9 mouse cellular contexts compared by ENCODE assay signal in genomic region chrX:94635961-94636563, GRCm38 (mm10). TPM values are rescaled to one million over a fixed set of nuclear protein-coding genes. Genes with fewer than 3 reads are reported as not detected.
DNase-seq lines count a peak whose midpoint lies in the region; ATAC-seq and TF ChIP-seq lines count a peak whose summit lies in the region.
"Had no signal": no experiment of that assay in that cellular context is flagged by ENCODE, and none has a peak within 500 bp of the region (broad histone marks: within the 10 kb centered on the region; RNA-seq: fewer than 3 reads in every experiment).

Gspt2 (plus strand) TSS chrX:94636069.

- WGBS in thymus, adult 2 months: 4% methylated on average over 45 of the region's 53 CpGs
- WGBS in embryonic facial prominence, embryonic 10.5 days: 21% methylated on average over 53 of the region's 53 CpGs
- WGBS in limb, embryonic 14.5 days: 28% methylated on average over 47 of the region's 53 CpGs
- WGBS in midbrain, embryonic 14.5 days: 18% methylated on average over 53 of the region's 53 CpGs
- 15% methylated on average over 50 of the region's 53 CpGs for WGBS in stomach, embryonic 16.5 days

- ATAC-seq in limb, embryonic 14.5 days (ENCODE audit: low FRiP score, low read depth): peak; percentile 87
- peak; percentile 92 for ATAC-seq in midbrain, embryonic 14.5 days (ENCODE audit: low FRiP score, low TSS enrichment)
- peak; percentile 53 for ATAC-seq in stomach, embryonic 16.5 days (ENCODE audit: insufficient read depth, low FRiP score)

- peak within 1 kb of the TSS; percentile 48 for H3K4me2 ChIP-seq in limb, embryonic 14.5 days (replicated peaks; ENCODE audit: low read depth, low read length, severe bottlenecking)
- H3K4me2 ChIP-seq in midbrain, embryonic 14.5 days (ENCODE audit: low read length): peak within 1 kb of the TSS; percentile 58
- H3K4me2 ChIP-seq in stomach, embryonic 16.5 days (ENCODE audit: low read depth, low read length): peak within 1 kb of the TSS; percentile 55

- H3K27ac ChIP-seq in thymus, adult 2 months (ENCODE audit: control insufficient read depth, insufficient read depth, low read length): no peak within 1 kb of the TSS
- H3K27ac ChIP-seq in embryonic facial prominence, embryonic 10.5 days (replicated peaks): peak within 1 kb of the TSS; percentile 82
- peak within 1 kb of the TSS; percentile 52; the same call in 1 of the 2 replicates for H3K27ac ChIP-seq in limb, embryonic 14.5 days (replicated peaks; ENCODE audit: low read depth, low read length)
- peak within 1 kb of the TSS; percentile 78 for H3K27ac ChIP-seq in midbrain, embryonic 14.5 days (replicated peaks; ENCODE audit: low read depth, low read length)
- no peak within 1 kb of the TSS for H3K27ac ChIP-seq in stomach, embryonic 16.5 days (ENCODE audit: low read length)

- no peaks in the 10 kb centered on the region for H3K9me3 ChIP-seq in embryonic facial prominence, embryonic 10.5 days
- H3K9me3 ChIP-seq in limb, embryonic 14.5 days (ENCODE audit: control insufficient read depth, low read length): no peaks in the 10 kb centered on the region
- H3K9me3 ChIP-seq in midbrain, embryonic 14.5 days (ENCODE audit: control insufficient read depth, low read length): no peaks in the 10 kb centered on the region
- H3K9me3 ChIP-seq in stomach, embryonic 16.5 days (replicated peaks; ENCODE audit: control insufficient read depth, low read length): no peaks in the 10 kb centered on the region
- H3K9me3 ChIP-seq: G1E had no signal

- no peaks in the 10 kb centered on the region for H3K36me3 ChIP-seq in thymus, adult 2 months (ENCODE audit: control insufficient read depth, insufficient read depth, low read length)
- H3K36me3 ChIP-seq in embryonic facial prominence, embryonic 10.5 days (replicated peaks): 0 out of 2 replicates have a peak, but pooled peaks cover 3% of the 10 kb centered on the region
- H3K36me3 ChIP-seq in limb, embryonic 14.5 days (ENCODE audit: control insufficient read depth, insufficient read depth, low read length): no peaks in the 10 kb centered on the region
- no peaks in the 10 kb centered on the region for H3K36me3 ChIP-seq in midbrain, embryonic 14.5 days (ENCODE audit: control insufficient read depth, insufficient read depth, low read length)
- H3K36me3 ChIP-seq in stomach, embryonic 16.5 days (ENCODE audit: control insufficient read depth, insufficient read depth, low read length): no peaks in the 10 kb centered on the region
- H3K36me3 ChIP-seq: G1E had no signal

- H3K4me1 ChIP-seq in thymus, adult 2 months (replicated peaks; ENCODE audit: control insufficient read depth, insufficient read depth, low read length): no peaks in the 10 kb centered on the region
- H3K4me1 ChIP-seq in embryonic facial prominence, embryonic 10.5 days: peaks cover 11% of the 10 kb centered on the region; the same call in 1 of the 2 replicates
- H3K4me1 ChIP-seq in limb, embryonic 14.5 days (ENCODE audit: control insufficient read depth, insufficient read depth, low read length): no peaks in the 10 kb centered on the region; the same call in 1 of the 2 replicates
- H3K4me1 ChIP-seq in midbrain, embryonic 14.5 days (ENCODE audit: control insufficient read depth, insufficient read depth, low read length): peaks cover 11% of the 10 kb centered on the region; the same call in 1 of the 2 replicates
- no peaks in the 10 kb centered on the region for H3K4me1 ChIP-seq in stomach, embryonic 16.5 days (ENCODE audit: control insufficient read depth, insufficient read depth, low read length)

- no peak for TF ChIP-seq POLR2A in thymus, adult 2 months (IDR thresholded peaks at IDR 0.05; ENCODE audit: control insufficient read depth, extremely low read depth, insufficient read depth, low read length, poor library complexity)
- 0 out of 2 replicates have a peak, but pooled peaks have one; percentile 35 for TF ChIP-seq POLR2A in limb, embryonic 14.5 days (IDR thresholded peaks at IDR 0.05; ENCODE audit: borderline replicate concordance, extremely low read depth, insufficient read depth, insufficient read length)

- peak; percentile 1 for DNase-seq in thymus, adult 2 months
- no peak for DNase-seq in thymus, postnatal 0 days (ENCODE audit: low spot score)
- peak; percentile 77 for DNase-seq in embryonic facial prominence, embryonic 10.5 days (ENCODE audit: low spot score)
- DNase-seq in heart, adult 8-10 months (ENCODE audit: low spot score): peak; percentile 9
- DNase-seq in kidney, adult 8-10 months: peak; percentile 8 to 12
- DNase-seq in limb, embryonic 14.5 days (ENCODE audit: low spot score): peak; percentile 61
- peak; percentile 82 for DNase-seq in midbrain, embryonic 14.5 days

- peak within 1 kb of the TSS; percentile 70 for H3K9ac ChIP-seq in limb, embryonic 14.5 days (ENCODE audit: low read depth, low read length, severe bottlenecking)
- H3K9ac ChIP-seq in midbrain, embryonic 14.5 days (replicated peaks; ENCODE audit: low read length): peak within 1 kb of the TSS; percentile 70
- H3K9ac ChIP-seq in stomach, embryonic 16.5 days (ENCODE audit: low read length): peak within 1 kb of the TSS; percentile 76

- H3K27me3 ChIP-seq in thymus, adult 2 months (ENCODE audit: control insufficient read depth, insufficient read depth, low read length): peaks cover 6% of the 10 kb centered on the region; the same call in 1 of the 2 replicates
- peaks cover 66% of the 10 kb centered on the region for H3K27me3 ChIP-seq in embryonic facial prominence, embryonic 10.5 days (replicated peaks; ENCODE audit: low read depth, poor library complexity, severe bottlenecking)
- no peaks in the 10 kb centered on the region for H3K27me3 ChIP-seq in limb, embryonic 14.5 days (ENCODE audit: control insufficient read depth, insufficient read depth, low read length)
- H3K27me3 ChIP-seq in midbrain, embryonic 14.5 days (ENCODE audit: control insufficient read depth, insufficient read depth, low read length): no peaks in the 10 kb centered on the region
- peaks cover 3% of the 10 kb centered on the region; the same call in 1 of the 2 replicates for H3K27me3 ChIP-seq in stomach, embryonic 16.5 days (ENCODE audit: control insufficient read depth, insufficient read depth, low read length)

- H3K4me3 ChIP-seq in thymus, adult 2 months (ENCODE audit: control insufficient read depth, insufficient read depth, low read length): peak within 1 kb of the TSS; percentile 35
- peak within 1 kb of the TSS; percentile 71 for H3K4me3 ChIP-seq in embryonic facial prominence, embryonic 10.5 days
- peak within 1 kb of the TSS; percentile 54 for H3K4me3 ChIP-seq in limb, embryonic 14.5 days (replicated peaks; ENCODE audit: low read length)
- H3K4me3 ChIP-seq in midbrain, embryonic 14.5 days (replicated peaks; ENCODE audit: low read depth, low read length): peak within 1 kb of the TSS; percentile 59
- peak within 1 kb of the TSS; percentile 63 for H3K4me3 ChIP-seq in stomach, embryonic 16.5 days (replicated peaks; ENCODE audit: low read length)

- TF ChIP-seq CTCF in thymus, adult 2 months (IDR thresholded peaks at IDR 0.05; ENCODE audit: borderline replicate concordance, control insufficient read depth, extremely low read depth, insufficient read depth, low read length, poor library complexity): no peak

RNA-seq across cellular contexts. Expression of gene Gspt2, which starts in this region (rescaled TPM):
- 0.61 and 0.88 TPM in 2 replicates for polyA plus RNA-seq in thymus, adult 2 months (2012; rRNA removed)
- 0.96 and 0.99 TPM in 2 replicates for polyA plus RNA-seq in thymus, postnatal 0 days (2015; fragmentation: Nextera tagmentation; extraction: Ambion mirVana)
- polyA plus RNA-seq in embryonic facial prominence, embryonic 10.5 days (2016; fragmentation: Nextera tagmentation; extraction: Ambion mirVana): 8.4 and 9.0 TPM in 2 replicates
- under 1 TPM; 0.28 to 0.87 (median 0.56) TPM for total RNA-seq in heart, adult 8-10 months (2022)
- 9.4 and 11.2 TPM in 2 replicates for polyA plus RNA-seq in limb, embryonic 14.5 days (2012; rRNA removed)
- 5.2 and 6.9 TPM in 2 replicates for polyA plus RNA-seq in limb, embryonic 14.5 days (2014; fragmentation: Nextera tagmentation; extraction: Ambion mirVana)
- 19.8 and 24.3 TPM in 2 replicates for polyA plus RNA-seq in midbrain, embryonic 14.5 days (2014; fragmentation: Nextera tagmentation; extraction: Ambion mirVana)
- polyA plus RNA-seq in stomach, embryonic 16.5 days (2015; fragmentation: Nextera tagmentation; extraction: Ambion mirVana): 4.7 and 5.5 TPM in 2 replicates
- total RNA-seq: G1E had no signal
- polyA plus RNA-seq: G1E had no signal

Comparison
In these comparisons a context has a peak if more than half of its experiments do, and no peak if none do; other contexts are left out.
1. Peak in DNase-seq and H3K4me3 ChIP-seq in thymus, adult 2 months; RNA of the gene not detected or under 1 TPM.
2. Peak in DNase-seq in heart, adult 8-10 months; RNA of the gene not detected or under 1 TPM.
3. H3K27ac ChIP-seq: peak in embryonic facial prominence, embryonic 10.5 days (single experiment), limb, embryonic 14.5 days (single experiment) and midbrain, embryonic 14.5 days (single experiment); none in thymus, adult 2 months (single experiment) and stomach, embryonic 16.5 days (single experiment).
4. Peak in every context shown above with its lines, with median percentiles within 50 percentile points of each other: H3K4me3 ChIP-seq, ATAC-seq, H3K4me2 ChIP-seq and H3K9ac ChIP-seq.